Mouse (Mus musculus): ENCODE measurements around the gene Trex1. TPM values are rescaled to one million over a fixed set of nuclear protein-coding genes. Genes with fewer than 3 reads are reported as not detected.

Gene Trex1
- polyA plus RNA-seq, 1 experiment from 2014 or later, result 7.1 TPM

DNA sequence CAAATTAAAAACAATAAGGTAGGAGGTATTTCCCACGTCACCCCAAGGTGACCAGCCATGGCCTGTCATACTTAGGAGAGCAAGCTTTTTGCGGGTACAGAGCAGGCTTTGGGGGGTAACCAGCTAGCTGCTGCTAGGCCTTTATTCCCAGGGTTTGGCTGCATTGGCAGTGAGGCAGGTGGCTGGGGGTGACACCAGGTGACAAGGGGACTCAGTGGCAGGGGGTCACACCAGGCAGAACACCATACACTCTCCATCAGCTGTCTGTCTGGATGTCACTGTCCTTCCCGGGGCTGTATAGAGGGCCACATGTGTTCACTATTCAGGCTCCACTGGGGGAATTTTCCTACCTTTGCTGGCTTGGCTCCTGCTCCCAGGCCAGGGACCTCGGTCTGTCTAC is 2.6 kb downstream of the Trex1 start:
- Histone ChIP-seq H3K4me3 (no peak overlapping the region), H3K9ac (no peak overlapping the region), H3K36me3 (peaks cover 50% of the 10 kb centered on the region), H3K9me3 (replicated peaks) (no peaks in the 10 kb centered on the region), H3K4me2 (no peak overlapping the region), H3K27me3 (replicated peaks) (no peaks in the 10 kb centered on the region), H3K4me1 (replicated peaks) (peaks cover 28% of the 10 kb centered on the region), H3K27ac (ENCODE audit: poor library complexity, severe bottlenecking) (no peak overlapping the region)
- WGBS, result 84% methylated on average over 4 of the region's 4 CpGs
- no peak for ATAC-seq (ENCODE audit: insufficient number of reproducible peaks, low FRiP score)

- no peak for ATAC-seq (ENCODE audit: insufficient number of reproducible peaks, low FRiP score)
- H3K4me3 ChIP-seq, result no peak overlapping the region
- 89% methylated on average over 17 of the region's 17 CpGs for whole genome bisulfite sequencing
- no peaks in the 10 kb centered on the region for H3K27me3 ChIP-seq (replicated peaks)
- H3K27ac ChIP-seq (ENCODE audit: poor library complexity, severe bottlenecking), result no peak overlapping the region
- H3K36me3 ChIP-seq, result peaks cover 53% of the 10 kb centered on the region
- H3K4me2 ChIP-seq, result no peak overlapping the region
- no peaks in the 10 kb centered on the region for H3K9me3 ChIP-seq (replicated peaks)
- peaks cover 28% of the 10 kb centered on the region for H3K4me1 ChIP-seq (replicated peaks)
- no peak overlapping the region for H3K9ac ChIP-seq
Observed at GRCm38 (mm10) chr9:109056081-109056690, 3.3 kb downstream of the Trex1 start.

GRCm38 (mm10) chr9:109055271-109056030 is 4.1 kb downstream of the Trex1 start:
- H3K4me1 ChIP-seq (replicated peaks), result peaks cover 28% of the 10 kb centered on the region
- H3K4me3 ChIP-seq, result peak overlapping the region; percentile 38
- H3K27me3 ChIP-seq (replicated peaks), result no peaks in the 10 kb centered on the region
- peaks cover 53% of the 10 kb centered on the region for H3K36me3 ChIP-seq
- peak overlapping the region; percentile 64 for H3K4me2 ChIP-seq
- H3K27ac ChIP-seq (ENCODE audit: poor library complexity, severe bottlenecking), result peak overlapping the region; percentile 77
- 85% methylated on average over 12 of the region's 12 CpGs for WGBS
- ATAC-seq (ENCODE audit: insufficient number of reproducible peaks, low FRiP score), result no peak
- peak overlapping the region; percentile 65; the same call in 1 of the 2 replicates for H3K9ac ChIP-seq
- no peaks in the 10 kb centered on the region for H3K9me3 ChIP-seq (replicated peaks)

- H3K4me1 ChIP-seq (replicated peaks), result peaks cover 28% of the 10 kb centered on the region
- no peaks in the 10 kb centered on the region for H3K27me3 ChIP-seq (replicated peaks)
- no peaks in the 10 kb centered on the region for H3K9me3 ChIP-seq (replicated peaks)
- peaks cover 48% of the 10 kb centered on the region for H3K36me3 ChIP-seq
- H3K27ac ChIP-seq (ENCODE audit: poor library complexity, severe bottlenecking), result peak overlapping the region; percentile 77
- H3K4me3 ChIP-seq, result peak overlapping the region; percentile 38
- peak overlapping the region; percentile 64 for H3K4me2 ChIP-seq
- H3K9ac ChIP-seq, result peak overlapping the region; percentile 65
- ATAC-seq (ENCODE audit: insufficient number of reproducible peaks, low FRiP score), result peak; percentile 71
- WGBS, result 7% methylated on average over 7 of the region's 7 CpGs
Observed at GRCm38 (mm10) chr9:109054712-109055111, 4.8 kb downstream of the Trex1 start.

- Histone ChIP-seq H3K9me3 (replicated peaks) (no peaks in the 10 kb centered on the region), H3K36me3 (peaks cover 48% of the 10 kb centered on the region), H3K27ac (ENCODE audit: poor library complexity, severe bottlenecking) (0 out of 2 replicates have a peak overlapping the region, but pooled peaks have one; percentile 77), H3K27me3 (replicated peaks) (no peaks in the 10 kb centered on the region), H3K4me2 (no peak overlapping the region), H3K4me1 (replicated peaks) (peaks cover 21% of the 10 kb centered on the region), H3K4me3 (no peak overlapping the region), H3K9ac (no peak overlapping the region)
- WGBS, result 70% methylated on average over 6 of the region's 6 CpGs
- no peak for ATAC-seq (ENCODE audit: insufficient number of reproducible peaks, low FRiP score)
Observed at GRCm38 (mm10) chr9:109053851-109054250, 5.7 kb downstream of the Trex1 start.

DNA sequence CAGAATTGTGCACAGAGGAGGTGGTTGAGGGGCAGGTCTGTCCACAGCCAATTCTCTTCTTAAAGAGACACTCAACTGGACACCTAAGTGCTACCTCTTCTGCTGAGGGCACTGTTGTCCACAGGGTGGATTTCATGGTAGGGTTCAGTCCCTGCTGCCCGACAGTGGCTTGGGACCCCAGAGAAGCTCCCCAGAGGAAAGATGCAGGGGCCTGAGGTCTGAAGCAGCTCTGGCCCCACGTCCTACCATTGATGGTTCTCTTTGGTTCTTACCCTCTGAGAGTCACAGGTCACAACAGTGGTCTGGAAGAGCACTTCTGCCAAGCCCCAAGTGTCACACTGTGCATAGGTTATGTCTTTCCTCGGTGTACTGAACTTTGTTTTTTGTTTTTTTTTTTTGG is 6.2 kb downstream of the Trex1 start:
- H3K4me2 ChIP-seq, result no peak overlapping the region
- no peak overlapping the region for H3K27ac ChIP-seq (ENCODE audit: poor library complexity, severe bottlenecking)
- no peak for ATAC-seq (ENCODE audit: insufficient number of reproducible peaks, low FRiP score)
- no peaks in the 10 kb centered on the region for H3K27me3 ChIP-seq (replicated peaks)
- 85% methylated on average over 3 of the region's 3 CpGs for WGBS
- no peak overlapping the region for H3K9ac ChIP-seq
- H3K36me3 ChIP-seq, result peaks cover 49% of the 10 kb centered on the region
- H3K4me1 ChIP-seq (replicated peaks), result peaks cover 16% of the 10 kb centered on the region
- H3K4me3 ChIP-seq, result no peak overlapping the region
- H3K9me3 ChIP-seq (replicated peaks), result no peaks in the 10 kb centered on the region

GRCm38 (mm10) chr9:109052490-109053260 is 6.9 kb downstream of the Trex1 start:
- no peak for ATAC-seq (ENCODE audit: insufficient number of reproducible peaks, low FRiP score)
- Histone ChIP-seq H3K4me1 (replicated peaks) (peaks cover 15% of the 10 kb centered on the region), H3K4me2 (no peak overlapping the region), H3K27ac (ENCODE audit: poor library complexity, severe bottlenecking) (no peak overlapping the region), H3K27me3 (replicated peaks) (no peaks in the 10 kb centered on the region), H3K9me3 (replicated peaks) (no peaks in the 10 kb centered on the region), H3K9ac (no peak overlapping the region), H3K36me3 (peaks cover 47% of the 10 kb centered on the region), H3K4me3 (no peak overlapping the region)
- 87% methylated on average over 9 of the region's 9 CpGs for WGBS

- Histone ChIP-seq H3K9me3 (replicated peaks) (no peaks in the 10 kb centered on the region), H3K9ac (no peak overlapping the region), H3K4me2 (no peak overlapping the region), H3K27me3 (replicated peaks) (no peaks in the 10 kb centered on the region), H3K27ac (ENCODE audit: poor library complexity, severe bottlenecking) (no peak overlapping the region), H3K4me1 (replicated peaks) (peaks cover 15% of the 10 kb centered on the region), H3K36me3 (peaks cover 39% of the 10 kb centered on the region), H3K4me3 (no peak overlapping the region)
- no peak for ATAC-seq (ENCODE audit: insufficient number of reproducible peaks, low FRiP score)
- 90% methylated on average over 10 of the region's 10 CpGs for WGBS
Observed at GRCm38 (mm10) chr9:109051651-109052489, 7.7 kb downstream of the Trex1 start.

DNA sequence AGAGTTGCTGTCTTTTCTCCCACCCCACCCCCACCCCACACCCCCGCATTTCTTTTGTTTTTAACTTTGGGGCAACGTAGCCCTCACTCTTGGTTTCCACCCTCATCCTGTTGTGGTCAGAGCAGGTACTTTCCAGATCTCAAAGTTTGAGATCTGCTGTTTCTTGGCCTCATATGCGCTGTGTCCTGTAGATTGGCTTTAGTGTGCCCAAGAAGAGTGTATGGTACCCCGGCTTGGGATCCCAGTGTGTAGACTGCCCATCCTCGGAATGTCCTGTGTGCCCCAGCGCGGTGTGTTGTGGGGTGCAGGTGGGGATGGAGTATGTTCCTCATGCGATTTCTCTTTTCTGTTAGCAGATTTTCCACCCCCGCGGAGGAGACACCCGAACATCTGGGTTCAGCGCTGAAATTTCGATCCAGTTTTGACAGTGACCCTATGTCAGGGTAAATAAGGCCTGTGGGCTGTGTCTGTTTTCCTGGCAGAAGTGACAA is 8.5 kb downstream of the Trex1 start:
- 90% methylated on average over 13 of the region's 13 CpGs for WGBS

DNA sequence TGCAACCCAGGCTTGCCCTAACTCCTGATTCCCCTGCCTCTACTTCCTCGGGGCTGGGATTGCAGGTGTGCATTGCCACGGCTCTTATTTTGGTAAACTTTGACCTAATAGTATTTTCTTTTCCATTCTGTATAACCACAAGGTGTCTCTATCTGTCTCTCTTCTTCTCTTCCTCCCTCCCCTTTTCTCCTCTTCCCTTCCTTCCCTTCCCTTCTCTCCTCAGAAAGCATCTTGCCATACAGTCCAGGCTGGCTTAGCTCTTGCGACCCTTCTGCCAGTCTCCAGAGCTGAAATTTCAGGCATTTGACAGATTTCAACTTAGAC is 8.9 kb downstream of the Trex1 start:
- H3K4me2 ChIP-seq, result no peak overlapping the region
- WGBS, result 78% methylated on average over 3 of the region's 3 CpGs
- no peaks in the 10 kb centered on the region for H3K9me3 ChIP-seq (replicated peaks)
- H3K36me3 ChIP-seq, result peaks cover 34% of the 10 kb centered on the region
- no peak overlapping the region for H3K27ac ChIP-seq (ENCODE audit: poor library complexity, severe bottlenecking)
- peaks cover 15% of the 10 kb centered on the region for H3K4me1 ChIP-seq (replicated peaks)
- H3K9ac ChIP-seq, result no peak overlapping the region
- H3K27me3 ChIP-seq (replicated peaks), result no peaks in the 10 kb centered on the region
- no peak for ATAC-seq (ENCODE audit: insufficient number of reproducible peaks, low FRiP score)
- no peak overlapping the region for H3K4me3 ChIP-seq

More for the DNA sequence above, 8.5 kb downstream of the Trex1 start:
- no peak overlapping the region for H3K4me3 ChIP-seq
- H3K36me3 ChIP-seq, result peaks cover 36% of the 10 kb centered on the region
- H3K9me3 ChIP-seq (replicated peaks), result no peaks in the 10 kb centered on the region
- H3K9ac ChIP-seq, result no peak overlapping the region
- peaks cover 15% of the 10 kb centered on the region for H3K4me1 ChIP-seq (replicated peaks)
- H3K27ac ChIP-seq (ENCODE audit: poor library complexity, severe bottlenecking), result no peak overlapping the region
- H3K4me2 ChIP-seq, result no peak overlapping the region
- no peaks in the 10 kb centered on the region for H3K27me3 ChIP-seq (replicated peaks)
- no peak for ATAC-seq (ENCODE audit: insufficient number of reproducible peaks, low FRiP score)
